In the genomic region with DNA sequence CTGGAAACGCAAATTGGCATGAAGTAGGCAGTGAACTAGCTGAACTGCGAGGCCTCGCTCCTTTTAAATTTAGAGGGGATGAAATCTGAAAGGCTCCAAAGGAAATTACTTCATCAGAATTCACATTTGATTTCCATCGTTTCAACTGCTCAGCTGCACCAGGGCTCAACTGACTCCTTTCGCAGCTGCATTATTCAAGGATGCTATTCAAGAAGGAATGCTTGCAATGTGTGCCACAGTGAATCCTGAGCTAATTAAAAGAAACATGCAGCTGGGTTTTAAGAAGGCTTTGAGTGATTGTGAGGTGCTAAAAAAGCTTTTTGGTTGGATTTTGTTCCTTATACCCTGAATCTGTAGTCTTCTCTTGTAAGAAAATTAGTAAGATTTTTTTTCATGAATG, we compare ENCODE assay signal across 19 mouse cellular contexts.
DNase-seq lines count a peak whose midpoint lies in the region; ATAC-seq and TF ChIP-seq lines count a peak whose summit lies in the region.
"Had no signal": no experiment of that assay in that cellular context is flagged by ENCODE, and none has a peak within 500 bp of the region (broad histone marks: within the 10 kb centered on the region; RNA-seq: fewer than 3 reads in every experiment).

No protein-coding gene starts in this region.

- H3K4me2 ChIP-seq in forebrain, embryonic 11.5 days (ENCODE audit: low read depth, low read length, severe bottlenecking): no peak overlapping the region
- no peak overlapping the region for H3K4me2 ChIP-seq in midbrain, postnatal 0 days (ENCODE audit: low read depth, low read length, poor library complexity, severe bottlenecking)
- H3K4me2 ChIP-seq: hindbrain, embryonic 12.5 days; kidney, embryonic 15.5 days; liver, embryonic 11.5 days; lung, embryonic 14.5 days; neural tube, embryonic 13.5 days had no signal

- H3K4me1 ChIP-seq in forebrain, embryonic 11.5 days (replicated peaks; ENCODE audit: control insufficient read depth, insufficient read depth, low read length): no peaks in the 10 kb centered on the region; the same call in 1 of the 2 replicates
- no peaks in the 10 kb centered on the region for H3K4me1 ChIP-seq in midbrain, postnatal 0 days (ENCODE audit: insufficient read depth, low read length)
- H3K4me1 ChIP-seq: hindbrain, embryonic 12.5 days; kidney, embryonic 15.5 days; limb, embryonic 10.5 days; neural tube, embryonic 13.5 days had no signal

- H3K36me3 ChIP-seq in forebrain, embryonic 11.5 days (ENCODE audit: control insufficient read depth, insufficient read depth, low read length): no peaks in the 10 kb centered on the region
- no peaks in the 10 kb centered on the region for H3K36me3 ChIP-seq in midbrain, postnatal 0 days (ENCODE audit: insufficient read depth, low read length)
- H3K36me3 ChIP-seq: hindbrain, embryonic 12.5 days; kidney, embryonic 15.5 days; limb, embryonic 10.5 days; neural tube, embryonic 13.5 days had no signal

- H3K4me3 ChIP-seq in forebrain, embryonic 11.5 days (ENCODE audit: low read depth, low read length): no peak overlapping the region
- H3K4me3 ChIP-seq in midbrain, postnatal 0 days (ENCODE audit: low read depth, low read length): no peak overlapping the region
- H3K4me3 ChIP-seq: hindbrain, embryonic 12.5 days; kidney, embryonic 15.5 days; layer of hippocampus, adult 2 months; limb, embryonic 10.5 days; neural tube, embryonic 13.5 days had no signal

- WGBS in forebrain, embryonic 11.5 days: 16% methylated on average over 5 of the region's 5 CpGs
- WGBS in midbrain, postnatal 0 days: 19% methylated on average over 5 of the region's 5 CpGs

- peak; percentile 7 for DNase-seq in layer of hippocampus, adult 9-11 months
- DNase-seq in layer of hippocampus, postnatal 25 days (ENCODE audit: extremely low spot score in 1 of 2, low spot score in 1 of 2): no peak
- peak; percentile 3 for DNase-seq in retina, postnatal 1 day
- no peak for DNase-seq in retina, embryonic 14.5 days (ENCODE audit: low spot score)
- DNase-seq in forebrain, embryonic 11.5 days (ENCODE audit: low spot score): no peak
- DNase-seq in midbrain, postnatal 0 days (ENCODE audit: low spot score): peak; percentile 4
- no peak for DNase-seq in gastrocnemius, postnatal 25 days
- DNase-seq in lung, adult 18-20 months: no peak
- DNase-seq: cerebellum, adult 11-12 months; cerebellum, postnatal 36 days; gastrocnemius, postnatal 36 days; lung, embryonic 14.5 days; thymus, adult 18-20 months had no signal

- no peak for TF ChIP-seq CTCF in midbrain, postnatal 0 days (IDR thresholded peaks at IDR 0.05)

- H3K9ac ChIP-seq in forebrain, embryonic 11.5 days (ENCODE audit: low read length): no peak overlapping the region
- no peak overlapping the region for H3K9ac ChIP-seq in midbrain, postnatal 0 days (replicated peaks; ENCODE audit: low read length, poor library complexity, severe bottlenecking)
- H3K9ac ChIP-seq: hindbrain, embryonic 12.5 days; kidney, embryonic 15.5 days; lung, embryonic 14.5 days; neural tube, embryonic 13.5 days had no signal

- H3K9me3 ChIP-seq in forebrain, embryonic 11.5 days (ENCODE audit: control insufficient read depth, low read length): no peaks in the 10 kb centered on the region
- H3K9me3 ChIP-seq in midbrain, postnatal 0 days (ENCODE audit: low read length): no peaks in the 10 kb centered on the region
- H3K9me3 ChIP-seq: hindbrain, embryonic 12.5 days; kidney, embryonic 15.5 days; limb, embryonic 10.5 days; neural tube, embryonic 13.5 days had no signal

- no peaks in the 10 kb centered on the region for H3K27me3 ChIP-seq in forebrain, embryonic 11.5 days (ENCODE audit: control insufficient read depth, insufficient read depth, low read length)
- no peaks in the 10 kb centered on the region for H3K27me3 ChIP-seq in midbrain, postnatal 0 days (ENCODE audit: insufficient read depth, low read length)
- H3K27me3 ChIP-seq: hindbrain, embryonic 12.5 days; kidney, embryonic 15.5 days; neural tube, embryonic 13.5 days had no signal

- ATAC-seq in forebrain, embryonic 11.5 days (replicated peaks; ENCODE audit: low FRiP score): peak; percentile 90
- no peak for ATAC-seq in midbrain, postnatal 0 days (ENCODE audit: low FRiP score)

- peak overlapping the region; percentile 1; the same call in 1 of the 2 replicates for H3K27ac ChIP-seq in forebrain, embryonic 11.5 days (ENCODE audit: low read depth, low read length)
- H3K27ac ChIP-seq in midbrain, postnatal 0 days (ENCODE audit: low read depth, low read length): no peak overlapping the region
- H3K27ac ChIP-seq: hindbrain, embryonic 12.5 days; kidney, embryonic 15.5 days; layer of hippocampus, adult 2 months; limb, embryonic 10.5 days; neural tube, embryonic 13.5 days had no signal

Comparison
In these comparisons a context has a peak if more than half of its experiments do, and no peak if none do; other contexts are left out.
1. DNase-seq: peak in layer of hippocampus, adult 9-11 months (single experiment), retina, postnatal 1 day (single experiment) and midbrain, postnatal 0 days (single experiment); none in layer of hippocampus, postnatal 25 days (0 of 2), retina, embryonic 14.5 days (single experiment), forebrain, embryonic 11.5 days (single experiment), gastrocnemius, postnatal 25 days (single experiment) and lung, adult 18-20 months (0 of 2).